Mouse (Mus musculus): ENCODE measurements at regions not wholly inside any gene's neighbourhood (a gene's known extent, or its start where the extent isn't known, plus 50 kb on each side); places are given as distances from the start of the nearest gene placed in this dataset.

- no peak for TF ChIP-seq CTCF (IDR thresholded peaks at IDR 0.05; ENCODE audit: extremely low read depth, insufficient read depth, insufficient read length, insufficient replicate concordance)
- TF ChIP-seq POLR2A (IDR thresholded peaks at IDR 0.05; ENCODE audit: low read depth, low read length) = no peak
These were observed 1284.6 kb upstream of the Cited2 start for GRCm38 (mm10) chr10:16438414-16438813.

All from spleen, adult 2 months (tissue).